Mouse (Mus musculus) bone marrow, adult 2 months (tissue): ENCODE measurements around the gene Commd7.

ENCODE experiments used
- CTCF ChIP-seq: fragments of 200-500 bp; IDR thresholded peaks from 2 replicates; pipeline ENCODE4 v1.5.1; 2011; ENCODE audit warnings: low read length, control low read depth; ENCODE audit not compliant: control insufficient read depth, insufficient read depth
- POLR2A ChIP-seq: fragments of 200-500 bp; IDR thresholded peaks from 2 replicates; pipeline ENCODE4 v1.6.1; 2011; ENCODE audit warnings: low read depth, mild to moderate bottlenecking, control low read depth, low read length, borderline replicate concordance; ENCODE audit not compliant: control insufficient read depth

DNA sequence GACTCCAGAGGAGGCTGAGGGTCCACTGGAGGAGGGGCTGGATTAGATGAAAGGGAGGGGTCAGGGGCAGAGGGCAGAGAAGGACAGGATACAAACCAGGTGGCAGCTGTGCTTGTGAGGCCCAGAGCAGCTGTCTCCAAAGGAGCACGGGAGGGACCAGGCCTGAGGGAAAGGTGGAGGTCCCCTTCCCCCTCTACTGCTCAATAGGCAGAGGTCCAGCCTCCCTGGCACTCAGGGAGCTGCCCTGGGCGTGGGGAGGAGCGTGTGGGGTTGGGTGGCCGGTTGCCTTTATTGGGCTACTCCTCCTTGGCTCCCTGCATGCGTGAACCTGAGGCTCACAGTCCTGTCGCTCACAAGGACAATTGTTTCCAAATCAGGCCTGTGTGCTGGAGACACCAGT is 57.0 kb downstream of the Commd7 start:
- TF ChIP-seq CTCF, result no peak
- TF ChIP-seq POLR2A, result no peak
